Mouse (Mus musculus) G1E (cell line): ENCODE results near the gene Ly6f.

Source experiments
- CTCF ChIP-seq: IDR thresholded peaks from 2 replicates; pipeline ENCODE4 v1.5.1; 2012; ENCODE audit warnings: low read depth, low read length, inconsistent platforms, mixed read lengths
- TAL1 ChIP-seq: conservative IDR thresholded peaks from 2 replicates; pipeline ENCODE4 v1.6.1; 2012; ENCODE audit warnings: low read depth, low read length, inconsistent platforms, mixed read lengths

DNA sequence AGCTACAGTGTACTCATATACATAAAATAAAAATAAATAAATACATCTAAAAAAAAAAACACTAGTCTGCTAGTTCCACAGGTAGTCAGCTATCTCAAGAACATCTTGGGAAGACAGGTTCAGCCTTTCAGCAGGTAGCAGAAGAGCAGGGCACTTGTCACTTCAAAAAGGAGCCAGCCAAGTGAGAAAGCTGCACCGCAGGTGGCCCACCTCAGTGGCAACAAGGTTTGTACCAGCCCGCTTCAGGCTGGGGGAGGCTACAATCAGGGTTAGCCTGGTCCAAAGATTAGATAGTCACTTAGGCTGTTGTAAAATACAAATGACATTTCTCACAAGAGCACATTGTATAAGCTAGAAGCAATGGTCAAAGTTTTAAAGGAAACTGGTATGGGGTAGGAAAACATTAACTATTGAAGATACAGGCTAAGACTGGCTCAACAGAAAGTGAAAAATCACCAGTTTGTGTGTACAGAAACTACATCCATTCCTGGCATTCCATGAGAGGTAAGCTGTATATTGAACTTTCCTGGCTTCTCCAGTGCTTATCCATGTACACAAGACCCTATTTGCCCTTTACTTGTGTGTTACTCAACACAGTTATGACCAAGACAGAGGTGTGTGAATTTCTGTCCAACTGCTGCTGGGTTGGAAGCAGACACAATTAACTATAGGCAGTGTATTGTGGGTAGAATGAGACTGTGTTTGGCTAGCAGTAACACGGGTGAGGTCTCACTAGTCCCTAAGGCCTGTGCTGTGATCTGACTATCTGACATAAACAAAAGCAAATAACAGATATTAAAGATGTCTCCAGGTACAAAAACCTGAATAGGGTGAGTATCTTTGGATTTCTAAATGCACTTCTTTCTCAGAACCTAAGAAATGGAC lies 25.2 kb upstream of the Ly6f start:
- TF ChIP-seq CTCF (no peak), TAL1 (no peak)
